Mouse (Mus musculus) lung, postnatal 14 days (tissue): ENCODE results near the gene Map3k3.
A peak's percentile ranks its signal among the peaks of the same experiment; 100 is the strongest.

Experiments
- DNase-seq: peaks from one replicate; pipeline ENCODE4 v3.0.0; 2021

The Map3k3 gene

GRCm38 (mm10) chr11:106159216-106159920 lies 75.0 kb downstream of the Map3k3 start:
- DNase-seq: peak; percentile 75

- peak; percentile 79 for DNase-seq
Measured at GRCm38 (mm10) chr11:106159921-106160840, 75.8 kb downstream of the Map3k3 start.

DNA sequence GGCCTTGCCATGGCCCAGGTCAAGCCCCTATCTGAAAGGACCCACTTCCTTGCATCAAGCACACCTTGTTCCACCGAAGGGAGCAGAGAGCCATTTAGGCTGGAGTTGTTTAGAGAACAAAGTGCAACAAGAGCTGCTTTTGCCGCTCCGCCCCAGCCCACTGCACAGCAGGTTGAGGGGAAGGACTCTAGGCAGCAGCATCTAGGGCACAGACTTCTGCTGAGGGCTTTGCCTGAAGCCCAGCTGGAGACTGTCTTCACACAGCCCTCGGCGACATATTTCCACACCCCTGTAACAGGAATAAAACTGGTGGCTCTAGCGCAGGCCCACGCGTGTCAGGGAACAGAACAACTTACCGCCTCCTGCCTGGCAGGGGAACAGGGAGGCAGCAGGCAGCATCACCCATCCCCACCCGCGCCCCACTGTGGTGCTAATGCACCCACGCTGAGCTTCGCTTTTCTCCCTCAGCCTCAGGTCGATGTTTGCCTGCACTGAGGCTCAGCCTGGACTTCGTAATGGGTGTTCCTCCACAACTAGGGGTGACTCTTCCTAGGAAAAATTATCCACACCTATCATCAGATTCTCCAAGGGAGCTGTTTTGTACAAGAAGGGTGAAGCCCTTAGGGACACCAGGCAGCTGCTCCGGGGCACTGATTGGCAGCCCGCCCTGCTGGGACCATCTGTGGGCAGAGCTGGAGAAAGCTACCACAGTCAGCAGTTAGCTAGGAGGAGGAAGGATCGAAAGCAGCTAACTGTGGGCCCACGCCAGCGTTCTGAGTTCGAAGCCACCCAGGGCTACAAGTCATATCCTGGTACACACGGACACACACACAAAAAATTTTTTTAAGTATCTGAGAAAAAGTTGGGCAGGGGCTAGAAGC lies 76.7 kb downstream of the Map3k3 start, which contains the start of the genes Gm10840 and Limd2:
Gene Gm10840, plus strand, starts transcription at position 10 of the 881 bp plus-strand sequence.
Gene Limd2, minus strand, starts transcription at position 20 of the 881 bp plus-strand sequence.
- peak; percentile 60 for DNase-seq

GRCm38 (mm10) chr11:106162237-106162636 lies 77.8 kb downstream of the Map3k3 start:
- DNase-seq: no peak

DNA sequence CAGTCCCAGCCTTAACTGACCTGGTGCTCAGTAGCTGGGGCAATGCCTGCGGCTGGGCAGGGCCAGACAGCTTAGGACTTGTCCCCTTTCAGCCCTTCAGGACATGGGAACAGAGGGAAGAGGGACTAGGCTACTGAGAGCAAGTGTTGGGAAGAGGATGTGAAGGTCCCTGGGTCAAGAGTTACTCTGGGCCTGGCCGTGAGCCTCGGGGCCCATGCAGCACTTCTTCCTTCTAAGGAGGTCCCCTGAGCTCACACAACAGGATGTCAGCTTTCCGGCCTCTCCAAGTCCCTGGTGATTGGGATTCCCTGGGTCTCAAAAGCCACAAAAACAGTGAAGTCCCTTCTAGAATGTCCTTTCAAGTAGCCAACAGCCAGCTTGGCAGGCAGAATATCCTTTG lies 79.1 kb downstream of the Map3k3 start:
- no peak for DNase-seq

GRCm38 (mm10) chr11:106164601-106165180 lies 80.3 kb downstream of the Map3k3 start:
- DNase-seq: no peak

DNA sequence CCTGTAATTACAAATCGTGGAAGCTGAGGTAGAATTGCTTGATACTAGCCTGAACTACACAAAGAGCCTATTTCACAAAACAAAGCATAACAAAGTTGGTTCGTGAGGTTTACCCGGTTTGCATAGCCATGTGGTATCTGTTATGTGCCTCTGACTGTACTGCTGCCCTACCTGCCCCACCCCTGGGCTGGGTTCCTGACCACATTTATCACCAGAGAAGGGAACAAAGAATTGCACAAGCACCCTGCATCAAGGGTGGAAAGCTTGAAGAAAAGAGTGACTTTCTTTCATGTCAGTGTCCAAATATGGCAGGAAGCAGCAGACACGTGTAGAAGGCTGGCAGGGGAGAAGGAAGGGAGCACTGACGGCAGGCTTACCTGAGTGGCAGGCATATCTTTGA lies 83.0 kb downstream of the Map3k3 start:
- DNase-seq: no peak

GRCm38 (mm10) chr11:106170807-106171206 lies 86.4 kb downstream of the Map3k3 start:
- peak; percentile 63 for DNase-seq

- no peak for DNase-seq
Measured at GRCm38 (mm10) chr11:106173228-106173627, 88.8 kb downstream of the Map3k3 start.

GRCm38 (mm10) chr11:106174372-106174771 lies 90.0 kb downstream of the Map3k3 start:
- no peak for DNase-seq

DNA sequence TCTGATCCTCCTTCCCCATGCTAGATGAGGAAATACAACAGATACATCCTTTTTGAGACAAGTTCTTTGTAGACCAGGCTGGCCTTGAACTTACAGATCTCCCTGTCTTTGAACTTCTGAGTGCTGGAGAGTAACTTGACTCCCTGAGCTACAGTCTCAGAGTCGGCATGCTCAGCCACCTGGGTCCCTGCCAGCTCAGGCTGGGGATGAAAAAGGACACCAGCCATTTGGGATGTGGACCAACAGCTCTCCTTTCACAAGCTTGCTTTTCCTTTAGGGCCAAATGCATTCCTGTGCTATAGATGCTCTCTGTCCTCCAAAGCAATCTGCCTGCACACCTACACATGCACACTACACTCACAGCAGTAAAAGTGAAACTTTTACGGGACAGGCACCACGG lies 90.7 kb downstream of the Map3k3 start:
- DNase-seq: no peak

DNA sequence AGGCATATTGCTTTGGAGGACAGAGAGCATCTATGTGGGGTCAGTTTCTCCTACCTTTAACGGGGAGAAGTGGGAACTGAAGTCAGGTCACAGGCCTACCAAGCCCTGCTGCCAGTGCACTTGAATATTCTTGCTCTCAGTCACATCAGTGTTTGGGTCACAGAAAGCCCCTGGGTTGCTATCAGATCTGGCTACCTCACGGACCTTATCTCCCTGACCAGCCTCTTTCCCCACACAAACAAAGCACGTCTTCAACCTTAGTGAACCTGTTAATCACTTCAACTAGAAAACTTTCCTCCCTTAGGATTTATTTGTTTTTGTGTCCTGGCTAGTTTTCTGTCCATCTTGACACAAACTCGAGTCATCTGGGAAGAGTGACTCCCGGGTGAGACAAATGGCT lies 92.0 kb downstream of the Map3k3 start:
- DNase-seq: no peak

- no peak for DNase-seq
Measured at GRCm38 (mm10) chr11:106178036-106178782, 93.8 kb downstream of the Map3k3 start.

- DNase-seq: no peak
Measured at GRCm38 (mm10) chr11:106179711-106180448, 95.5 kb downstream of the Map3k3 start.

DNA sequence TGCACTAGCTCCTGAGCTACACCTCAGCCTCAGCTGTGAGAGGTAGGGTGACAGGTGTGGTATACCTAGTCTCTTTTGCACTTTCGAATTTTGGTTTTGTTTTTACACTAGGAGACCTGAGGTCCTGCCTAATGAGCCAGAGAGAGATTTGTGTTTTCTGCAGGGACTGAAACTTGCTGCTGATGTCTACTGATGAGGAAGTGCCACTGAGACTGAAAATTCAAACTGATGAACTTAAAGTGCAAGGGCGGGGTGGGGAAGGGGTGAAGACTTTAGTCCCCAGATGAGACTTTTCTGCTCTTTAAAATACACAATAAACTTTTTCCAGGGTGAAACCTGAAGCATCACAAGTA lies 96.0 kb downstream of the Map3k3 start:
- no peak for DNase-seq

DNA sequence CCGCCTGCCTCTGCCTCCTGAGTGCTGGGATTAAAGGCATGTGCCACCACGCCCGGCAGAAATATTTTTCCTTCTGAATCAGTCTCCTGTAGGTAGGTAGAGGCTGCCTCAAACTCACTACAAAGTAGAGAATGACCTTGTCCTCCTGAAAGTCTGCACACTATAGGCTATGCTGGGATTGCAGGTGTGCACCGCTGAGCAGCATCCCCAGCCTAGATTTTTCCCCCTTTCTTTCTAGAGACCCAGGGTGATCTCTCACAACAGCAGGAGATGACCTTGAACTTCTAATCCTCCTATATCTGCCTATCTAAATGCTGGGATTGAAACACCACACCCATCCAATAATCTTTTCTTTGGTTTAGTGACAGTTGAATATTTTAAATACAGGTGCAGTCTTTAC lies 102.9 kb downstream of the Map3k3 start:
- DNase-seq: no peak

DNA sequence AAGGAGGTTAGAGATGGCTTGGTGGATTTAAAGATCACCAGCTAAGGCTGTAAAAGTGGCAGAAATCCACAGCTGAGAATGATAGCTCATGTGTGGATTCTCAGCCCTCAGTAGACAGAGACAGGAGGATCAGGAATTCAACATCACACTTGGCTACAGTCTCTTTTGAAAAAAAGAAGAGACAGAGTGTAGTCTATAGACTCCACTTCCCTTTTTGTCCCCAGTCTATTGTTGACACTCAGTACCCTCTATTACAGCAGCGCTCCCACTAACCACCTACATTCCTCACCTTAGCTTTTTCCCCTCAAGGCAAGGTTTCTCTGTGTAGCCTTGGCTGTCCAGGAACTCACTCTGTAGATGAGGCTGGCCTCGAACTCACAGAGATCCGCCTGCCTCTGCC lies 107.3 kb downstream of the Map3k3 start:
- no peak for DNase-seq

GRCm38 (mm10) chr11:106192241-106192640 lies 107.8 kb downstream of the Map3k3 start:
- no peak for DNase-seq

GRCm38 (mm10) chr11:106192657-106193370 lies 108.4 kb downstream of the Map3k3 start:
- DNase-seq: no peak
